ENCODE assay signal across 15 mouse cellular contexts in the genomic region with DNA sequence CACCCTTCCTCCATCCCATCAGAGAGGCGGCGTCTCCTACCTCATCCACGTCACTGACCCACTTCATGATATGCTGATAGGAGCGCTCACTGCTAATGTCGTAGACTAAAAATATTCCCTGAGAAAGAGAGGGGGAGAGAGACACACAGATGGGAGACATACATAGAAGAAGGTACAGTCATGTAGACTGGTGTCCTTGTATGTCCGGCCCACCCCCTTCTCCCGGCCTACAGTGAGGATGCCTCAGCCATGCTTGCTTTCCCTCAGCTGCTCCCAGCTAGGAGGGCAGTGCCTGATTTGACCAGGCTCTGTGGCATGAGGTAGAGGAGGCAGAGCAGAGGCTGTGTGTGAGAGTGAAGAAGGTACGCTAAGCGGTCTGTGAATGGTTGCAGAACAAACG. TPM values are rescaled to one million over a fixed set of nuclear protein-coding genes. Genes with fewer than 3 reads are reported as not detected.
"Had no signal": no experiment of that assay in that cellular context is flagged by ENCODE, and none has a peak within 500 bp of the region (broad histone marks: within the 10 kb centered on the region; RNA-seq: fewer than 3 reads in every experiment).

No protein-coding gene starts in this region.

- DNase-seq: kidney, adult 8-10 months; kidney, postnatal 25 days; lung, embryonic 14.5 days; lung, postnatal 10 days; lung, postnatal 4 days; midbrain, embryonic 14.5 days; thymus, postnatal 4 days had no signal

- H3K27ac ChIP-seq: limb, embryonic 10.5 days; liver, embryonic 15.5 days; midbrain, embryonic 10.5 days; neural tube, embryonic 15.5 days had no signal

- H3K4me3 ChIP-seq: limb, embryonic 10.5 days; liver, embryonic 15.5 days; midbrain, embryonic 10.5 days; myocyte; neural tube, embryonic 15.5 days had no signal

RNA-seq across cellular contexts. Expression of gene Gpx2, which starts 7.7 kb away (rescaled TPM):
- total RNA-seq: megakaryocyte, adult 5-6 weeks had no signal
- polyA plus RNA-seq: liver, embryonic 11.5 days; liver, embryonic 15.5 days; midbrain, embryonic 10.5 days; midbrain, embryonic 14.5 days; myocyte; neural tube, embryonic 11.5 days had no signal

RNA-seq across cellular contexts. Expression of gene Rab15, which starts 19.7 kb away (rescaled TPM):
- total RNA-seq: megakaryocyte, adult 5-6 weeks had no signal
